Mouse (Mus musculus) kidney, adult 2 months (tissue): ENCODE results near the gene Pkn3. TPM values are rescaled to one million over a fixed set of nuclear protein-coding genes. Genes with fewer than 3 reads are reported as not detected.
A peak's percentile ranks its signal among the peaks of the same experiment; 100 is the strongest.
"Not testable (repeated sequence)": the region's sequence is repeated elsewhere in the genome, so short reads cannot be mapped to it uniquely, and the experiment has no call there.

Source experiments
- DNase-seq: peaks from one replicate; pipeline ENCODE4 v3.0.0; 2021
- H3K27ac ChIP-seq: fragments of 200-500 bp; 2 replicates; pipeline ENCODE4 v1.5.1; 2012; ENCODE audit warnings: low read depth, low read length, control low read depth, inconsistent platforms; ENCODE audit not compliant: insufficient read depth
- H3K27me3 ChIP-seq: fragments of 200-500 bp; replicated peaks from 2 replicates; pipeline ENCODE4 v1.6.1; 2012; ENCODE audit warnings: mild to moderate bottlenecking, moderate library complexity, low read length, inconsistent platforms; ENCODE audit not compliant: control insufficient read depth, insufficient read depth
- H3K36me3 ChIP-seq: fragments of 200-500 bp; 2 replicates; pipeline ENCODE4 v1.6.1; 2012; ENCODE audit warnings: mild to moderate bottlenecking, moderate library complexity, low read length, inconsistent platforms; ENCODE audit not compliant: control insufficient read depth, insufficient read depth
- H3K4me1 ChIP-seq: fragments of 200-500 bp; 2 replicates; pipeline ENCODE4 v1.6.1; 2011; ENCODE audit warnings: low read length; ENCODE audit not compliant: control insufficient read depth, insufficient read depth
- H3K4me3 ChIP-seq: fragments of 200-500 bp; 2 replicates; pipeline ENCODE4 v1.5.1; 2011; ENCODE audit warnings: mild to moderate bottlenecking, low read depth, low read length, control low read depth; ENCODE audit not compliant: insufficient read depth
- CTCF ChIP-seq: fragments of 200-500 bp; conservative IDR thresholded peaks from 2 replicates; pipeline ENCODE4 v1.5.1; 2011; ENCODE audit warnings: low read depth, mild to moderate bottlenecking, control low read depth, low read length, moderate library complexity, mixed read lengths; ENCODE audit not compliant: insufficient read depth, insufficient read length
- POLR2A ChIP-seq: fragments of 200-500 bp; IDR thresholded peaks from one replicate; pipeline ENCODE4 v1.6.1; 2011; ENCODE audit warnings: low read depth, low read length, control low read depth
- WGBS: fragments of 180-500 bp; shearing (Covaris S2); methylation state at CpG from one replicate; pipeline ENCODE4 v1.1.7; 2018; 5-methylcytosine and 5-hydroxymethylcytosine counted together
- polyA plus RNA-seq: library from polyadenylated mRNA; depleted of rRNA; stranded (reverse); fragments of >200 nt; gene quantifications from 2 replicates; pipeline ENCODE4 v1.2.3, GENCODE M21; 2012; rRNA removed

The Pkn3 gene
- polyA plus RNA-seq, 1 experiment: 4.8 TPM

DNA sequence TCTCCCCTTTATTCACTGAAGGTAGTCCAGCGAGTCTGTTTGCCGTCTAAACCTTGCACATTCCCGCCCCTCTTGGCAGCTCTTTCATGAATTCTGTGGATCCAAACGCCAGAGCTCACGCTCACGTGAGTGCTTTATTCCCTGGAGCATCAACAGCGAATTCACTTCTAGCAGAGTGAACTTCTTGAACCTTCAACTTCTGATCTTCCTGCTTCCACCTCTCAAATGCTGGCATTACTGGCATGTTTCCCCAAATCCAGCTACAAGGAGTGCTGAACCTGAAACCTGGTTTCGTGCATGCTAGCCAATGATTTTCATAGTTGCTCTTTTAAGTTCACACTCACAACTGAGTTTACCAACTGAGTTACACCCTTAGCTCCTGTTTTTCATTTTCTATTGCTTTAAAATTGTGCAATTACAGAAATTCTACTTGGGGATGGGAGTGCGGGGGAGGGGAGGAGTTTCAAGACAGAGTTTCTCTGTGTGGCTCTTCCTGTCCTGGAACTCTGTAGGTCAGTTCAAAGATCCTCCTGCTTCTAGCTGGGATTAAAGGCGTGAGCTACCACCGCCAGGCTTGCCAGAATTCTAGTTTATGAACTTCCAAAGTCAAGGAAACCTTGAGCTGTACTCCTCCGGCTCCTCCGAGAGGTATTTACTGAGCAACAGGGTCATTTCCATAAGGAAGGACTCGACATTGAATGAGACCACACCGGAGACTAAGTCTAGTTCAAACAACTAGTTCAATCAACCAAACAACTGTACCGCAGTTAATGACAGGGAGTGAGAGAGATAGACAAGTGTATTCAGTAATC lies 55.5 kb downstream of the Pkn3 start:
- Histone ChIP-seq H3K27me3 (no peaks in the 10 kb centered on the region), H3K4me3 (peak overlapping the region; percentile 61), H3K4me1 (peaks cover 31% of the 10 kb centered on the region), H3K36me3 (peaks cover 4% of the 10 kb centered on the region; the same call in 1 of the 2 replicates), H3K27ac (peak overlapping the region; percentile 94)
- peak; percentile 96 for DNase-seq
- no peak for TF ChIP-seq CTCF
- TF ChIP-seq POLR2A: no peak
- WGBS: 3% methylated on average over 16 of the region's 16 CpGs

DNA sequence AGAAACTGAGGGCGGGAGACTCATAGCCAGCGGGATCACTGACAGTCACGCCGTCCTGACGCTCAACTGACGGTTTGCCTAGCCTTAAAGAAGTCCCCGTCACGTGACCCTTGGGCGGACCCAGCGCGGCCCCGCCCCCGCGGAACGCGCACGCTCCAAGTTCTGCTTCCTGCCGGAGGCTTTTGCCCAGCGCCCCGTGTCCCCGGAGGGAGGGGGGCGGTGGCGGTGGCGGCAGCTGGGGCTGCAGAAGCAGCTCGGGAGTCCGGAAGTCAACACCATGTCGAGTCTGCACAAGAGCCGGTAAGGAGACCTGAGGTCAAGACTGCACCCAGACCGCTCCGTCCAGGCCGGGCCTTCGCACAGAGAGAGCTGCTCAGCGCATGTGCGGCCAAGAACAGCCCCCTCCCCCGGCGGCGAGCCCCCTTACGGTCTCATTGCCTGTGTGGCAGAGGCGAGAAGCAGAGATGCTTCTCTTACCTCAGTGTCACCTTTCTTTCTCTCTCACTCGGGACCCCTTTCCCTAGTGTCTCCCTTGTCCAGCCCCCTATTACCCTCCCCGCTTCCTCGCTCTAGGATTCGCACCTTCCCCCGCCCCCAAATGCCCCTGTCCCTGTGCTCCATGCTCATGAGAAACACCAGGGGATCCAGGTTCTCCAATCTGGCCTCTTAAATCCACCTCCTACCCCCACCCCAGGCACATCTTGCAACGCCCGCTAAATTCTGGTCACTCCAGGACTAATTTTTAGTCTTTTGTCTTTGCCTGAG lies 56.3 kb downstream of the Pkn3 start, which contains the start of gene Tbc1d13:
Tbc1d13 (plus strand) TSS at position 134 of the 765 bp plus-strand sequence.
- peaks cover 31% of the 10 kb centered on the region for H3K4me1 ChIP-seq
- H3K4me3 ChIP-seq: peak within 1 kb of the TSS; percentile 61
- TF ChIP-seq POLR2A (peak; percentile 97), CTCF (no peak)
- peaks cover 4% of the 10 kb centered on the region; the same call in 1 of the 2 replicates for H3K36me3 ChIP-seq
- H3K27ac ChIP-seq: peak within 1 kb of the TSS; percentile 94
- under 1% methylated on average over 46 of the region's 46 CpGs for WGBS
- peak; percentile 99 for DNase-seq
- H3K27me3 ChIP-seq: no peaks in the 10 kb centered on the region

- 3% methylated on average over 6 of the region's 6 CpGs for WGBS
- peak overlapping the region; percentile 61 for H3K4me3 ChIP-seq
- peak overlapping the region; percentile 72 for H3K27ac ChIP-seq
- TF ChIP-seq POLR2A (no peak), CTCF (no peak)
- peaks cover 4% of the 10 kb centered on the region; the same call in 1 of the 2 replicates for H3K36me3 ChIP-seq
- DNase-seq: peak; percentile 46
- H3K4me1 ChIP-seq: peaks cover 31% of the 10 kb centered on the region
- H3K27me3 ChIP-seq: no peaks in the 10 kb centered on the region
These were observed 56.9 kb downstream of the Pkn3 start for GRCm38 (mm10) chr2:30134378-30134711.

- peak; percentile 94 for DNase-seq
- no peak for TF ChIP-seq POLR2A
- peaks cover 4% of the 10 kb centered on the region; the same call in 1 of the 2 replicates for H3K36me3 ChIP-seq
- peaks cover 24% of the 10 kb centered on the region for H3K4me1 ChIP-seq
- H3K4me3 ChIP-seq: peak overlapping the region; percentile 61
- H3K27ac ChIP-seq: peak overlapping the region; percentile 72
- WGBS: 26% methylated on average over 10 of the region's 10 CpGs
- H3K27me3 ChIP-seq: no peaks in the 10 kb centered on the region
These were observed 57.6 kb downstream of the Pkn3 start for GRCm38 (mm10) chr2:30134928-30135620.

- peak; percentile 76 for DNase-seq
- Histone ChIP-seq H3K36me3 (peaks cover 8% of the 10 kb centered on the region), H3K4me3 (no peak overlapping the region), H3K27ac (peak overlapping the region; percentile 72; the same call in 1 of the 2 replicates), H3K4me1 (peaks cover 21% of the 10 kb centered on the region), H3K27me3 (no peaks in the 10 kb centered on the region)
- TF ChIP-seq CTCF (no peak), POLR2A (no peak)
- 66% methylated on average over 10 of the region's 10 CpGs for WGBS
These were observed 59.0 kb downstream of the Pkn3 start for GRCm38 (mm10) chr2:30136458-30136857.

GRCm38 (mm10) chr2:30140021-30140420 lies 62.5 kb downstream of the Pkn3 start:
- H3K36me3 ChIP-seq: peaks cover 11% of the 10 kb centered on the region
- DNase-seq: peak; percentile 61
- peaks cover 25% of the 10 kb centered on the region for H3K4me1 ChIP-seq
- not testable (repeated sequence) for H3K27me3 ChIP-seq, H3K4me3 ChIP-seq, H3K27ac ChIP-seq
- WGBS: 70% methylated on average over 4 of the region's 4 CpGs

Other genes starting within 250 kb of the Pkn3 start
- 2.3 and 3.3 TPM in 2 replicates for gene Cercam, start 208.5 kb upstream of the Pkn3 start, polyA plus RNA-seq
- 17.6 and 21.5 TPM in 2 replicates for gene Odf2, start 188.5 kb upstream of the Pkn3 start, polyA plus RNA-seq
- gene Gle1, start 142.3 kb upstream of the Pkn3 start, polyA plus RNA-seq: 21.1 and 25.4 TPM in 2 replicates
- 237 and 250 TPM in 2 replicates for gene Sptan1, start 112.1 kb upstream of the Pkn3 start, polyA plus RNA-seq
- gene Wdr34, start 28.8 kb upstream of the Pkn3 start, polyA plus RNA-seq: 32.0 and 37.8 TPM in 2 replicates
- 30.4 and 37.4 TPM in 2 replicates for gene Set, start 20.3 kb upstream of the Pkn3 start, polyA plus RNA-seq
- gene Zdhhc12, start 16.0 kb downstream of the Pkn3 start, polyA plus RNA-seq: 49.0 and 69.1 TPM in 2 replicates
- 45.8 and 59.5 TPM in 2 replicates for gene Zer1, start 46.9 kb downstream of the Pkn3 start, polyA plus RNA-seq
- 156 and 161 TPM in 2 replicates for gene Tbc1d13, start 56.1 kb downstream of the Pkn3 start, polyA plus RNA-seq
- 78.0 and 98.0 TPM in 2 replicates for gene Endog, start 93.8 kb downstream of the Pkn3 start, polyA plus RNA-seq
- gene Spout1, start 100.8 kb downstream of the Pkn3 start, polyA plus RNA-seq: 22.8 and 23.6 TPM in 2 replicates
- 71.6 and 88.3 TPM in 2 replicates for gene Kyat1, start 128.2 kb downstream of the Pkn3 start, polyA plus RNA-seq
- gene Lrrc8a, start 160.0 kb downstream of the Pkn3 start, polyA plus RNA-seq: 42.0 and 45.4 TPM in 2 replicates
- 6.4 and 12.7 TPM in 2 replicates for gene Gm28035, start 162.9 kb downstream of the Pkn3 start, polyA plus RNA-seq
- 117 and 130 TPM in 2 replicates for gene Phyhd1, start 188.5 kb downstream of the Pkn3 start, polyA plus RNA-seq
- gene Gm28038, start 203.4 kb downstream of the Pkn3 start, polyA plus RNA-seq: not detected in 2 replicates
- 29.6 and 32.4 TPM in 2 replicates for gene Dolk, start 208.7 kb downstream of the Pkn3 start, polyA plus RNA-seq
- gene Nup188, start 208.7 kb downstream of the Pkn3 start, polyA plus RNA-seq: 17.5 and 18.7 TPM in 2 replicates